Mouse (Mus musculus) splenic B cell, adult 2 months (primary cell): ENCODE measurements around the gene Vmn1r41.

Experiments
- DNase-seq: peaks from one replicate; pipeline ENCODE4 v3.0.0-alpha.2; 2011; ENCODE audit warnings: low read depth, low spot score
- H3K27me3 ChIP-seq: 2 replicates; pipeline ENCODE4 v1.6.1; 2012; ENCODE audit warnings: mild to moderate bottlenecking, low read length, moderate library complexity, mixed read lengths; ENCODE audit not compliant: control insufficient read depth, poor library complexity, insufficient read depth, severe bottlenecking
- H3K36me3 ChIP-seq: 2 replicates; pipeline ENCODE4 v1.6.1; 2012; ENCODE audit warnings: mild to moderate bottlenecking, low read length, moderate library complexity, mixed read lengths; ENCODE audit not compliant: control insufficient read depth, poor library complexity, insufficient read depth, severe bottlenecking

Gene Vmn1r41

GRCm38 (mm10) chr6:89740466-89740865 is at the start of gene Vmn1r41:
TSS of gene Vmn1r41 (plus strand) at chr6:89740766.
- Histone ChIP-seq H3K27me3 (no peaks in the 10 kb centered on the region), H3K36me3 (no peaks in the 10 kb centered on the region)
- DNase-seq: no peak

- no peaks in the 10 kb centered on the region for H3K36me3 ChIP-seq
- no peak for DNase-seq
- H3K27me3 ChIP-seq: no peaks in the 10 kb centered on the region
Observed at GRCm38 (mm10) chr6:89706624-89707023, 33.9 kb upstream of the Vmn1r41 start.

GRCm38 (mm10) chr6:89707240-89707639 is 33.3 kb upstream of the Vmn1r41 start, which contains the start of gene Vmn1r40:
TSS of gene Vmn1r40 (plus strand) at chr6:89707540.
- Histone ChIP-seq H3K27me3 (no peaks in the 10 kb centered on the region), H3K36me3 (no peaks in the 10 kb centered on the region)
- DNase-seq: no peak

GRCm38 (mm10) chr6:89718051-89718450 is 22.5 kb upstream of the Vmn1r41 start:
- DNase-seq: no peak
- no peaks in the 10 kb centered on the region for H3K36me3 ChIP-seq
- H3K27me3 ChIP-seq: no peaks in the 10 kb centered on the region

GRCm38 (mm10) chr6:89742811-89743210 is 2.2 kb downstream of the Vmn1r41 start:
- no peaks in the 10 kb centered on the region for H3K36me3 ChIP-seq
- DNase-seq: no peak

GRCm38 (mm10) chr6:89790231-89790630 is 49.7 kb downstream of the Vmn1r41 start:
- H3K27me3 ChIP-seq: no peaks in the 10 kb centered on the region
- no peaks in the 10 kb centered on the region for H3K36me3 ChIP-seq
- no peak for DNase-seq

More at GRCm38 (mm10) chr6:89742811-89743210, 2.2 kb downstream of the Vmn1r41 start:
- no peaks in the 10 kb centered on the region for H3K27me3 ChIP-seq
